Mouse (Mus musculus) heart, adult 2 months (tissue): ENCODE measurements around the gene Ppp6r2.

Source experiments
- CTCF ChIP-seq: fragments of 200-600 bp; IDR thresholded peaks from 2 replicates; pipeline ENCODE4 v1.8.1; 2022; ENCODE audit warnings: antibody characterized with exemption, mild to moderate bottlenecking, moderate library complexity
- POLR2A ChIP-seq: fragments of 200-500 bp; IDR thresholded peaks from 2 replicates; pipeline ENCODE4 v1.6.1; 2011; ENCODE audit warnings: mild to moderate bottlenecking, low read depth, low read length, control low read depth; ENCODE audit not compliant: insufficient read depth

- no peak for TF ChIP-seq CTCF
- no peak for TF ChIP-seq POLR2A
Measured at GRCm38 (mm10) chr15:89300600-89300999, 89.2 kb downstream of the Ppp6r2 start.
